Mouse (Mus musculus) layer of hippocampus, adult 11-12 months (tissue): ENCODE measurements at regions not wholly inside any gene's neighbourhood (a gene's known extent, or its start where the extent isn't known, plus 50 kb on each side); places are given as distances from the start of the nearest gene placed in this dataset.

Experiments used
- DNase-seq: peaks from one replicate; pipeline ENCODE4 v3.0.0; 2022; ENCODE audit warnings: low spot score

DNA sequence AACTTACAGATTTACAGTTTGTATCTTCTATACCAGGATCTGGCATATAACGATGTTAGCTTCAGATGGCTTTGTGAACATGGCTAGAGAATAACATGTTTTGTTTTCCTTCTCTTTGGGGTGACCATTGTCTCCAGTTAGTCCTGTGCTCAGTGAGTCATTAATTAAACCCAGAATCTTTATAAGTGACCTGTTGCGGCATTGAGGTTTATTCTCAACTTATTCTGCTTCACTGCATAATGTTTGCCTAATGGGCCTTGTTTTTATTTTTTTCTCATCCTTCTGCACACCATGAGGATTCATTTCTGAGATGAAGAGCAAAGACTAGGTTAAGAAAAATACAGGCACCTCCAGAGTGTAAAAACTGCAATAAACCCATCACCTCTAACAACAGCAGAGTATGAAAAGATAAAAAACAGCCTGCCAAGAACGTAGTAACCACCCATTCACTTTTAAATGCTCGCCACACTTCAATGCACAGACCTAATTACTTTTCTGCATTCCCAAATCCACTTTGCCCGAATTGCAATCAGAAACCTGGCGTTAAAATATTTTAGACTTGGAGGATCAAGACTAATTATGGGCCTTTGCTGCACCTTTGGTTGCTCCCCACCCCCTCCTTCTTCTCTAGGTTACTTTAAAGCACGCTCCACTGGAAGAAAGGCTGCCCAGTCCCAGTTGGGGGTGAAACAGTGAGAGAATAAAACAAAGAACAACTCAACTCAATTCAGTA lies 381.5 kb upstream of the Nr2f1 start:
- no peak for DNase-seq

DNA sequence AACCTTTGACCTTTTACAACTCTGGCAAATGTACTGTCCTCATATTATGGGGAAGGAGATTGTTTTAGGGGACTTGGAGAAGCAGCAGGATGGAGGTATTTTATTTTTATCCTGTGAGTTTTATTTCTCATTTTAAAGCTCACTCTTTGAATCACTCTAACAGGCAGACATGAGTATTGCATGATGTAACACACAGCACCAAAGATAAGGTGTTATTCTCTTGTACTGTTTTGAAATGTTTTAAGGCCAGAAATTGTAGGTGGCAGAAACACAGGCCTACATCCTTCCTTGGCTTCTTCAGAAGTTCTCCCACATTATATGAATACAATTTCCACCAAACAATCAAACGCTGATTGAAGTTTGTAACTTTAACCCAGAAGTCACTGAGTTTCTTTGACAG lies 377.9 kb upstream of the Nr2f1 start:
- DNase-seq = no peak

DNA sequence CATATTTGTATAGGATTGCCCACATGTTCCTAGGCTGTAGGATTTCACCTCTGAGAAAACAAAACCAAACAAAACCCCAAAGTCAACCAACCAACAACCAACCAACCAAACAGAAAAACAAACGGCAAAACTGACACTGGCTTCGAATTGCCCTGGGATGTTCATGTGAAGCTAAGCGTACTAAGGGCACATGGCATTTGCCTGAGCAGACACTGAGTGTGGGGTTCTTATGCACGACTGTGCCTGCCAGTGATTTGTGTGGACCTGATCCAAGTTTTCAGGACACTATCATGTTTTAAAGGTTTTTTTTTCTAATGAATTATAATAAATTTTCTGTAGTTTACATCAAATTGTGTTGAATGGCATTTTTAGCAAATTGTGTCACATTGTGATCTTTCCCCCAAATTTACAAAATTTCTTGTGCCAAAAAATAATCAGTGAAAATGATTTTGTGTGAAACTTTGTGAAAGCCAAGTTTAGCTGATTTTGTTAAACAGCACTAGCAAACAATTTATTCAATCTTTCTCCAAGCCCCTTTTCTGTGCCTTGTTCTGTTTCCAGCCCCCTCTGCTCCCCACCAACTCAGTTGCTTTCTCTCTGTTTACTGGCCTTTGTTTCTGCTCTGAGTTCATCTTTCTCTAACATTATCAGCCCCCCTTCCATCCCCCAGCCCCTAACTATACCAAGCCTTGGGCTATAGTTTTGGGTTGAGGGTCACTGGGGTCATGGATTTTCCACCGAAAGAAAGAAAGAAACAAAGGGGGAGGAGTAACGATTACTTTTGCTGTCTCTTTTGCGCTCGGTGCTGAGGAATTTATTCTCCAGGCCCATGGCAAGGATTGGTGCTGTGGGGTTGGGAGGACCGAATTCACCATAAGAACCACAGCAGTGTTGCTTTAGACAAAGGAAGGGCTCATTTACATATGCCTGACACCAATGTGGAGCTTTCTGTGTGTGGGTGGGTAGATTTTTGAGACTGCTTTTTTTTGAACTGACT lies 377.0 kb upstream of the Nr2f1 start:
- no peak for DNase-seq

DNA sequence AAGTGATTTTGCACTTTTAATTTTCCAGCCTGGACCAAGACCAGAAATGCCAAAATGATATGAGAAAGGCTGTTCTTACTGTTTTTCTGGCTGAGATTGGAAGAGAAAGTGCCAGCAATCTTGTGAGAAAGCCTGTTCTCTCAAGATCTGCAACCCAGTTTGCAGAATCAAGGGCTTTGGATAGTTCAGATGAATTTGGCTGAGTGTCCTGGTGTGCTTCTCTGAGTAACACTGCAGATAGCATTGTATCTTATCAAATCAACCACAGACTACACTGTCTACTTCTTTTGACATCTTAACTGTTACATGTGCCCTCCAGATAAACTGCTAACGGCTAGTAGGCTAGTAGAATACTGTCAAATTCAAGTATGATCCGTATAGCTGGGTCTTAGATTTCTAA lies 371.5 kb upstream of the Nr2f1 start:
- DNase-seq = no peak

DNA sequence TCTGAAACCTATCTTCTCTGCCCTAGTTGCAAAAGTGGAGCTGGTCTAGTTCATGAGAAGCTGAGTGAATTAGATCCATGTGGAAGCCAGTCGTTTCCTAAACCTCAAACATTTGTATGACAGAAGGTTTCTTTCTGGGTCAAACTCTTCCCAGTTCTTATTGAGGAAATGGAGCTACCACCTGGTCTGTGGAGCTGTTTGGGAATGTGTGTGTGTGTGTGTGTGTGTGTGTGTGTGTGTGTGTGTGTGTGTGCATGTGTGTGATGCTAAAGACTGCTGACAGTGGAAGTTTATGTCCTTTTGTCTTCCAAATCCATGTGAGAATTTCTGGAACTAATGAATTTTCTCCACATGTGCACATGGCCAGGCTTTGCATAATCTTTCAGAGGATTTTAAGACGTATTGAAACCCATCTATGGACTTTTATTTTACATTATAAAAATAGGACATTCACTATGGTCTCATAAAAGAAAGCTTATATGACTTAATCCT lies 324.9 kb upstream of the Nr2f1 start:
- no peak for DNase-seq

DNA sequence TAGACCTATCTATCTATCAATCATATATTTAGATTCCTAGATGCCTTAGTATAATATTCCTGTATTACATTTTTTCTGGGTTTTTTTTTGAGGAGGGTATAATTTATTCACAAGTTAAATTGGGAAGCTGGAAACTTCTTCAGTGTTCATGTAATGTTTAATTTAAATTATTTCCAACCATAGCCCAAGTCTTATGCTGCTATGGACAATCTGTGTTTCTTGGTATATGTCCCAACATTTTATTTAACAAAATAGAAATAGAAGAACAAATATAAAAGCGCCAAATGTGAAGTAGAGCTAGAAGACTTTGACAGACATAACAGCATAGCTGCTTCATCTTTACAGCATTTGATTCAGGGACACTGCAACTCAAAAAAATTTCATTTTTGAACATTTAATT lies 321.2 kb upstream of the Nr2f1 start:
- DNase-seq = no peak

DNA sequence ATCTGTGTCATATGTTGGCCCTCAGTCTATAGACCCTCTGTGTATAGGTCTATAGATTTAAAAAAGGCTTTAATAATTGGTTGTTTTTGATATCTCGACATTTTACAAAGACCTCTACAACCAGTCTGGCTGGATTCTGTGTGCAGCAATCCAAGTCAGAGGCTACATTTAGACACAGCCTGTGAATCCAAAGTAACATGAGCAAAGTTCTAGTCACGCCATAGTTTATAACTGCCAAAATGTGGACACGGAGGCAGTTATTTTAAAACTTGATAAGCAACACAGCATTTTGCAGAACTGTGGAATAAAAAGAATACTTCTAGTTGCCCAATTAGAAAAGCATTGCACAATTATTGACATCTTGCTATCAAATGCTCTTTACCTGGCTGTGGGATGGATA lies 320.6 kb upstream of the Nr2f1 start:
- no peak for DNase-seq

DNA sequence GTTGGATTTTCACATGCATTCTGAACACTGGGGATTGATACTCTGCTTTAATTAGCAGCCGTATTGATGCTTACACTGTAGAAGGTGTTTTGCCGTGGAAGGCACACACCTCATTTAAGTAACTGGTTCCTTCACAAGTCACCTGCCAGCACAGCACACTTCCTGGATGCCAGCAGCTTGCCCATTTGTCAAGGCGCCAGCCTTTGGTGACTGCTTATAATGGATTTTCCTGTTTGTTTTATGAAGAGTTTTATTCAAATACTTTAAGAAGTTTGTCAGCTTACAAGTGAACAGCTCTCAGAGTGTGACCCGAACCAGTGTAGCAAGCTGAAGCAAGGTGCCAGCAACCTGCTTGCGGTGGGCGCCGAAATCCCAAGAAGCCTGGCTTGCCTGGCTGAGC lies 301.0 kb upstream of the Nr2f1 start:
- no peak for DNase-seq

DNA sequence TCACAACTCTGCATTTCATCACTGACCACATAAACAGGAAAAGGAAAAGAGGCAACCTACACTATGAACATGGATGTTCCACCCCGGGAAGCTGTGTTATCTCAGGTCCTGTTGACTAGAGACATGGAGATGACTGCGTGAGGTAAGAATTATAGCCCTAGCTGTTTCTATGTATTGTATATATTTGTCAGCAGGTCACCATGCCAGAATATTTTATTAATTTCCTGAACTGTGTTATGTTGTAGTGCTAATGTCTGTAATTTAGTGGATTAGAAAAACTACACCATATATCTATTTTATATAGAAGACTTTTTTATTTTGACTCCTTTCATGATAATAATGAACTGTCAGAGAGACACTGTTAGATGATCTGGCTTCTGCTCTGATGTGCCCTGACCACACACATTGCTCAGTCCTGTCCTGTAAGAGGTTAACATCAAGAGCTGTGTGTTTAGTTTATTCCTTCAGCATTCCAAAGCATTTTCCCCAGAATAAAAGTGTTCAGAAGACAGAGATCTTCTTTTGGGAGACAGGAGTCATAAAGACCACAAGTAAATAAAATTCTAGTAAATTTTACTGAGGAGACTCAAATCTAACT lies 284.3 kb upstream of the Nr2f1 start:
- DNase-seq = no peak

DNA sequence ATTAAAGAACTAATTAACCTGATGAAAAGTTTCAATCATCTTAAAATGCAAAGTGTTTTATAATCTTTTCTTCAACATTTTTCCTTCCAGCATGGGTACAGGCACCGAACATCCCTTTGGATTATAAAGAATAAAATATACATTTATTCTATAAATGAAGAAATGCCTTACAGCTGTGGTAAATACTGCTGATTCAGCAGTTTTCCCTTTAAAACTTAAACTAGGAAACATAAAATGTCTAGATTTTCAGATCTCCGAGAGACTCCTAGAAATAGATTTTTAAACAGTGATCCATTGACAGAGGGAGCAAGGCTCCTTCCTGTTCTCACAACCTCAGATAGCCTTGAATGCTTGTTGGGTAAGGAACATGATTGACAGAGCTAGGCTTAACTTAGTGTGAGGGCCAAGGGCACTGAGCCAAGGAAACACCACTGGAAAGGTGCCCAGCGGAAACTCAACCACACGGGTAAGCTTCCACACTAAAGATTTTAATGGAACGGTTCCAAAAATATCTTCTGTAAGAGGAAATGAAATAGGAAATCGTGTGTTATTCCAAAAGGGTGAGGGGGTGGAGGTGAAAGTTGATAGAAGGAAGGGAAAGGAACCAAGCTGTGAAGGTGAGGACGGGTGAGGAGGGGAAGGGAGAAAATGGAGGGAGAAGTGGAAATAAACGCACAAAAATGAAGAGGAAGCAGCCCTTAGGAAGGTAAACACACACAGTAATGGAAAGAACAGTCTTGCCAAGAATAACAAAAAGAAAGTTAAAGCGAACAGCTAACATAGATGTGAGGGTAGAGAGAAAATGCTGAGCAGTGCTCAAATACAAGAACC lies 283.6 kb upstream of the Nr2f1 start:
- no peak for DNase-seq

DNA sequence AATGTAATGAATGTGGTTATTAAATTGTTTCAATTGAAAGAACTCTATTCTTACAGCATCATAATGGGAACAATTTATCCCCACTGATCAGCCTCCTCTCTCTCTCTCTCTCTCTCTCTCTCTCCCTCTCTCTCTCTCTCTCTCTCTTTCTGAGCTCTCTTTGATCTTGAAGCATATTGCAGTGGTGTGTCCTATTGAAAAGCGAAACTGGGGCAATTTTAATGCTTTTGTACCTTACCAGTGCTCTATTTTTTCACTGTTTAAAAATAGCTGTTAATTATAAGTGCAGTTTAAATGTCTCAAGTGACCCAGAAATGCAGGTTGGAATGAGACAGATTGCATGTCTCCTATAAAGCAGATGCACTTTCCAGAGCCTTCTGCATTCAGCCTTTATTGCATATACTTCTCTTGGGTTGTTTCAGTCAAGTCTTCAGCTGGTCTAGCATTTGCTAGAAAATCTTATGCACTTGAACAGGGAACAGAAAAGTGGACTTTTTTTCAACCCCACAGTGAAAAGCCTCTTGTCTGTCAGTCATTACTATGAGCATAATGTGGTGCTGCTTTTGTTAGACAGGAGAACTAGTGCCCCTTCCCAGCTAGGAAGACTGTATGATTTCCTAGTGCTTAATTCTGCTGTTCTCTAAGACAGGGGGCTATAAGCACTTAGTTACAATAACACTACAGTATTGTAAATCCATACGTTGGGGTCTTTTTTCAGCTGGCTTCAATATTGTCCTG lies 251.9 kb upstream of the Nr2f1 start:
- no peak for DNase-seq

DNA sequence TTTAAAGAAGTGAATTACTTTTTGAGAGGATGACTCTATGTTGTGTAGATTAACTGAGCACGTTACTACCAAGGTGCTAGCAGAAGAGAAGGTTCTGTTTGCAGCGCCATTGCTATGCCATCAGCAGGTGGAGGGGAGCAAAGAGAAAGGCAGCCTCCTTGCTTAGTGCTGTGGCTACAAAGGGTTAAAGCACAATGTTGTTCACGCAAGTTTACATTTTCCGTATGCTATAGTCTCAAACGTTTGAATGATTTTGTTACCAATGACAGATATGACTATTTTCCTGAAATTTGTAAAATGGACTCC lies 247.1 kb upstream of the Nr2f1 start:
- no peak for DNase-seq

DNA sequence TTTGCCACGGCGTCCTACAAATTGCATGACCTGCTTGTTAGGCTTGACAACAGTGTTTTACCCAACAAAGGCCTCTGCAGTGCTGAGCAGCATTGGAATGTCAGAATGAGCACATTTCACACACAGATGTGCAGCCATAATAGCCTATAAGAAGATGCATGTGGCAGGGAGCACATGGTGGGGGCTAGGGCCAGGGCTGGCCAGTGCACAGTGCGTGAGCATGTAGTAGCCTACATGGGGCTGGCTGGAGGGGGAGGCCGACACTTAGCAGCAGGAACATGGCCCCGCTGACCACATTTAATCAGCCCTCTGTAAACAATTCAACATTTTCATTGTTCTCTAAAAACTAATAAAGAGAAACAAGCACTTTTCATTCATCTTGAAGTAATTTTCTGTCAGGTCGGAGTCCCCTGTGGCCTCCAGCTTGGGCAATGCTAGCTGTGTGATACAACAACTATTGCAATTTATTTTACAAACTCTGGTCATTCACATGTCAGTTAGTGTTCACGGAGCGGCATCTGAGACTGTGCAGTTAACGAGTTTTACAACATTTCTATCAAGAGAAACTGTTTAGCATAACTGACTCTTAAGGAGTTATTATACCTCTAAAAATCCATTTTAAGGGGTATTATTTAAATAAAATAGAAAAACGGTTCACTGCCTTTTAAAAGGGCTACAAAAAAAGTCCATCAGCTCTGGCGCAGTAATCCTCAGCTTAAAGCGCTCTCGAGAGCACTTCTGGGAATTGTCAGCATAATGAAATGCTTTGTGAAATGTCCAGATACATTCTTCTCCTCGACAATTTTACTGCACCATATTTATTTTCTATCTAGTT lies 246.6 kb upstream of the Nr2f1 start:
- no peak for DNase-seq

DNA sequence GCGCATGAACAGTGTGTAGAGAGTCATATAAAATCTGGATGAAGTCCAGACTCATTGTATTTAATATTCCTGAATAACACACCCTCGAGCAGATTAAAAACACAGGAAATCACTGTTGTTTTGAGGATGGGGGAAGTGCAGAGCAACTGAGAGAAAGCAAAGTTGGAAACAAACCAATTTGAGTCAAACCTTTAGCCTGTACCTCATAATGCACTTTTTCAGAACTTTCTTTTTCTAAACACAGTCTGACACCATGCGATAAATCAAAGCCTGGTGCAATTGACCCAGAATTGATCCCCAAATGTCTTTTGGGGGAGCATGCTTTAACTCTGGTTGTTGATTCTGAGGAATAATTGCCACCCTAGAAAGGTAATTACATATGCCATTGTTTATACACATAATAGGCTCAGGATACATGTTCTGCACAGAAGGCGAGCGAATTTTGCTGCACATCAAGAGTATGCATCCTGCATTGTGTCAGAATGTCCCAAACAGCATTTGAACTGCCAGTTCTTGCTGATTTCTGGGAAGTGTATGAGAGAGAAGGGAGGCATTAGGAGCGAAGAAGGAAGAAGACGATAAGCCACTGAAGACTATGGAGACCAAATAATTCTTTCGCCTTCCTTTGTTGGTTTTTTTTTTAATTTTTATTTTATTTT lies 245.3 kb upstream of the Nr2f1 start:
- no peak for DNase-seq

DNA sequence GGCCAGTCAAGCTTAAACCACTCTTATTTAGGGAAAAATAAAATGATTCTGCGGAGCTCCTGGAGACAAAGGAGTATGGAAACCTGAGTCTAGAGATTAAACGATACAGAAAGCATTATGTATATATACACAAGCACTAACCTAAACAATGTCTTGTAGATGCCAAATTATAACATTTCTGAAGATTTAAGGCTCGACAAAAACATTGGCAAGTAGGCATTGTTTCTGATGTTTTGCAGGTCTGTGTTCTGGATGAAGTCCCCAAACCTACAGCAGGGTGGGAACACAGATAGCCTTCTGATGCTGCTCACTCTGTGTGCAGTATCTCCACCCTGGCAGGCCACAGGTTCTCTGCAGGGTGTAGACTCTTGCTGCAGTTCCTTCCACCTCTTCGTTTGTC lies 228.9 kb upstream of the Nr2f1 start:
- no peak for DNase-seq

DNA sequence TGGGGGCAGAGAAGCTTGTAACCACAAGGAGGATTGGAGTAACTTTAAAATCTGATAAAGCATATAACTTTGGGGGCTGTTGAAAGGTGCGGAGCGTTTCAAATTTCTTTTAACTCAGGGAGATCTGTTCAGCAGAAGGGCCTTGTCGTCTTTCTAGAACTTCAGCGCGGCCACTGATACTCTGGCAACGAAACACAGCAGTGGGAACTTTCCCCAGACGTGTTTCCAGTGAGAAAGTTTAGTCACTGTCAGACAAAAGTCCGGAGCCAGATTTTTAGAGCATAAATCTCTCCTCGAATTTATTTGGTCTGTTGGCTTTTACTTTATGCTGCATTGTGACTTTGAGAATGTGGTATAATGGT lies 228.5 kb upstream of the Nr2f1 start:
- DNase-seq = no peak

DNA sequence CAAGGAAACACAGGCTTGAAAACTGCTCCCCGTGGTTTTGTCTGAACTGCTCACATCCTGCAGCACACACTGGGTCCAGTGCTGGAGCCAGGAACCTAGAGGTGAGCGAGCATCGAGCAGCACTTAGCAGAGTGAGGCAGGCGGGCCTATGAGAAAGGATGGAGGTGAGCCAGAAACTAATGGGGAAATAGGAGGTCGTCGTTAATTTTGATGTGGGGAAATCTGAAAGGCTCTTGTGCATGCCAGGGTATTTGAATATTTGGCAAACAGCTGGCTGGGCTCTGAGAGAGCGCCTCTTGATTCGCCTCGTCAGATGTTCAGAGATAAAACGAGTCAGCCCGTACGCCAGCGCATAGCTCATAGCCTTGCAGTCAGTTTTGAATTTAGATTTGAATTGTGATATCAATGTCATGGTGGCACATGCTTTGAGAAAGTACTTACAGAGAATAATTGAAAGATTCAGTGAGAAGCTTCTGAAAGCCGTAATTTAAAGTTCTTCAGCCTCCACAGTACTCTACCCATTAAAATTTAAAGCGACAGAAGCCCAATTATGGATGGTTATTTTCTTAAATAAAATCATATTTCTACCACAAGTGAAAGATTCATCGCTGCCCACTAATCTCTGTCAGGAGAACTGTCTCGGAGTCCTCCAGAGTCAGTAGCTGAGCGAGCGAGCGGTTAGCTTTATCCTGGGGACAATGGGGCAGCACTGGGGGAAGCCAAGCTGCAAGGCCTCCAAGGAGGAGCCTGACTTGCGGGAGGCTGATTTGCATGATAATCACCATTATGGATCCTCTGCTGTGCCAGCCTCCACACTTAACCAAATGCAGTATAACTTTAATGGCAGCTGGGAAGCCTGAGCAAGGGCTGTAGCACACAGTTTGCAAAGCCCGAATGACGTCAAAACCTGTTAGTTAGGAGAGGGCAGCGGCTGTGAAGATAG lies 227.9 kb upstream of the Nr2f1 start:
- peak; percentile 21 for DNase-seq

DNA sequence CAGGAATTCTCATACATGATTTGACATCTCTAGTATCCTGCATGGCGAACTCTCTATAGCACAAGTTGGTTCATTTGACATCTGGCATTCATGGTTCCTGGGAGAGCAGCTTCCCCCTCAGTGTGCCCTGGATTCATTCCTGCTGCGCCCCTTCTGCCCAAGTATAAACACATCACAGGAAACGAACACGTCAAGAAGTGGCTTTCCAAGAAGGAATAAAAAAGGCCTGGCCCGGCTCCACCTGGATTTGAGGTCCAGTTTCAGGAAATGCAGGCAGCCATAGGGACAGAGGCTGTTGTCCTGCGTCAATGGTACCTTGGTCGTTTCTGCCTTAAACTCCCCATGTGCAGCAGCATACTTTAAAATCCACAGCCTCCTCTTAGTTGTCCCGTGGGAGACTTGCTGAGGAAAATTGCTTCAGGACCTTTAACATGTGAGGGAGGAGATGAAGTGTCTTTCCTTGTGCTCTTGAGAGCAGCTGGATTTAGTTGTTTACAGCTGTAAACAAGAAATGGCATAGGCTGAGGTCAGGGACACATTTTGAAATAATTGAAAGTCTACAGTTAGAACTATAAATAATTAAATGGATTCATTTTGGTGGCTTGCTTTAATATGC lies 226.9 kb upstream of the Nr2f1 start:
- DNase-seq = no peak
